Mouse (Mus musculus) gastrocnemius, adult 2 months (tissue): ENCODE results near the gene Zfp341. TPM values are rescaled to one million over a fixed set of nuclear protein-coding genes. Genes with fewer than 3 reads are reported as not detected.

ENCODE experiments used
- DNase-seq: peaks from one replicate; pipeline ENCODE4 v3.0.0; 2022
- H3K27ac ChIP-seq: fragments of 200-600 bp; 2 replicates; pipeline ENCODE4 v1.8.1; 2022; ENCODE audit warnings: mild to moderate bottlenecking
- H3K4me3 ChIP-seq: fragments of 200-600 bp; 2 replicates; pipeline ENCODE4 v1.8.1; 2022; ENCODE audit warnings: mild to moderate bottlenecking, moderate library complexity
- CTCF ChIP-seq: fragments of 200-600 bp; IDR thresholded peaks from 2 replicates; pipeline ENCODE4 v1.8.1; 2022; ENCODE audit warnings: antibody characterized with exemption, mild to moderate bottlenecking, moderate library complexity
- intact Hi-C: fragments of 180-260 bp; cut with DNase I; formaldehyde crosslinking; loops from one replicate; pipeline ENCODE4 v1.15.1; 2025
- total RNA-seq, 2 experiments: library from RNA; stranded (reverse); gene quantifications; 2 replicates each; pipeline ENCODE4 v1.2.3; 2021

The Zfp341 gene
- total RNA-seq, 2 experiments from 2014 or later, result 2.6 to 3.5 TPM

- no peak for TF ChIP-seq CTCF
- no peak for DNase-seq
- H3K27ac ChIP-seq, result no peak within 1 kb of the TSS
- intact Hi-C loops, result no loop called here
- no peak within 1 kb of the TSS for H3K4me3 ChIP-seq
Measured at GRCm38 (mm10) chr2:154651363-154651762, 38.3 kb downstream of the Zfp341 start, which contains the start of gene Chmp4b. Chmp4b (plus strand) TSS chr2:154651705.

- intact Hi-C loops, result no loop called here
Measured at GRCm38 (mm10) chr2:154654976-154655375, 41.9 kb downstream of the Zfp341 start.

GRCm38 (mm10) chr2:154655878-154656414, 42.8 kb downstream of the Zfp341 start:
- TF ChIP-seq CTCF, result no peak
- Histone ChIP-seq H3K27ac (peak overlapping the region; percentile 76), H3K4me3 (peak overlapping the region; percentile 99)
- no peak for DNase-seq
- intact Hi-C loops, result no loop called here

More at GRCm38 (mm10) chr2:154654976-154655375, 41.9 kb downstream of the Zfp341 start:
- DNase-seq, result no peak
- no peak for TF ChIP-seq CTCF
- Histone ChIP-seq H3K4me3 (no peak overlapping the region), H3K27ac (no peak overlapping the region)

GRCm38 (mm10) chr2:154656710-154657485, 43.8 kb downstream of the Zfp341 start:
- TF ChIP-seq CTCF, result no peak
- intact Hi-C loops, result no loop called here
- peak overlapping the region; percentile 99 for H3K4me3 ChIP-seq
- peak overlapping the region; percentile 94 for H3K27ac ChIP-seq
- DNase-seq, result peak; percentile 98

- H3K27ac ChIP-seq, result peak overlapping the region; percentile 94
- DNase-seq, result peak; percentile 35
- TF ChIP-seq CTCF, result no peak
- intact Hi-C loops, result loop anchor here (2.0 kb wide), 1 partner anchor 235 kb away; the partner anchor contains the start of gene Eif2s2
- peak overlapping the region; percentile 99 for H3K4me3 ChIP-seq
Measured at GRCm38 (mm10) chr2:154657486-154658237, 44.6 kb downstream of the Zfp341 start.

GRCm38 (mm10) chr2:154659070-154659469, 46.0 kb downstream of the Zfp341 start:
- Histone ChIP-seq H3K4me3 (peak overlapping the region; percentile 99), H3K27ac (peak overlapping the region; percentile 43)
- intact Hi-C loops, result loop anchor here (2.0 kb wide), 1 partner anchor 234 kb away; the partner anchor contains the start of gene Eif2s2

GRCm38 (mm10) chr2:154659531-154660074, 46.5 kb downstream of the Zfp341 start:
- DNase-seq, result no peak
- TF ChIP-seq CTCF, result no peak
- Histone ChIP-seq H3K27ac (peak overlapping the region; percentile 43; the same call in 1 of the 2 replicates), H3K4me3 (peak overlapping the region; percentile 99)
- intact Hi-C loops, result loop anchor here (2.0 kb wide), 1 partner anchor 233 kb away; the partner anchor contains the start of gene Eif2s2

More at GRCm38 (mm10) chr2:154659070-154659469, 46.0 kb downstream of the Zfp341 start:
- no peak for TF ChIP-seq CTCF
- peak; percentile 8 for DNase-seq

GRCm38 (mm10) chr2:154668680-154669079, 55.6 kb downstream of the Zfp341 start:
- intact Hi-C loops, result no loop called here
- H3K4me3 ChIP-seq, result no peak overlapping the region
- no peak for DNase-seq
- no peak overlapping the region for H3K27ac ChIP-seq
- TF ChIP-seq CTCF, result no peak

- no peak overlapping the region for H3K27ac ChIP-seq
- no peak for TF ChIP-seq CTCF
- no peak for DNase-seq
- intact Hi-C loops, result no loop called here
- H3K4me3 ChIP-seq, result no peak overlapping the region
Measured at GRCm38 (mm10) chr2:154670106-154670505, 57.0 kb downstream of the Zfp341 start.

GRCm38 (mm10) chr2:154670741-154671140, 57.6 kb downstream of the Zfp341 start:
- intact Hi-C loops, result no loop called here
- no peak overlapping the region for H3K27ac ChIP-seq
- H3K4me3 ChIP-seq, result no peak overlapping the region
- no peak for DNase-seq
- no peak for TF ChIP-seq CTCF

- no peak overlapping the region for H3K4me3 ChIP-seq
- intact Hi-C loops, result no loop called here
- peak overlapping the region; percentile 57 for H3K27ac ChIP-seq
- no peak for DNase-seq
- TF ChIP-seq CTCF, result no peak
Measured at GRCm38 (mm10) chr2:154674008-154674407, 60.9 kb downstream of the Zfp341 start.
